Mouse (Mus musculus): ENCODE measurements at regions not wholly inside any gene's neighbourhood (a gene's known extent, or its start where the extent isn't known, plus 50 kb on each side); places are given as distances from the start of the nearest gene placed in this dataset.

- Histone ChIP-seq H3K27ac (peak overlapping the region; percentile 31; the same call in 1 of the 2 replicates), H3K4me3 (replicated peaks) (no peak overlapping the region), H3K9me3 (no peaks in the 10 kb centered on the region), H3K4me1 (no peaks in the 10 kb centered on the region), H3K9ac (no peak overlapping the region), H3K27me3 (no peaks in the 10 kb centered on the region), H3K36me3 (replicated peaks) (no peaks in the 10 kb centered on the region), H3K4me2 (no peak overlapping the region)
- 24% methylated on average over 1 of the region's 1 CpGs for WGBS
- peak; percentile 49; the same call in 1 of the 2 replicates for ATAC-seq (ENCODE audit: low FRiP score)
Measured at GRCm38 (mm10) chr7:77632656-77633055, 1105.2 kb downstream of the Ntrk3 start.

DNA sequence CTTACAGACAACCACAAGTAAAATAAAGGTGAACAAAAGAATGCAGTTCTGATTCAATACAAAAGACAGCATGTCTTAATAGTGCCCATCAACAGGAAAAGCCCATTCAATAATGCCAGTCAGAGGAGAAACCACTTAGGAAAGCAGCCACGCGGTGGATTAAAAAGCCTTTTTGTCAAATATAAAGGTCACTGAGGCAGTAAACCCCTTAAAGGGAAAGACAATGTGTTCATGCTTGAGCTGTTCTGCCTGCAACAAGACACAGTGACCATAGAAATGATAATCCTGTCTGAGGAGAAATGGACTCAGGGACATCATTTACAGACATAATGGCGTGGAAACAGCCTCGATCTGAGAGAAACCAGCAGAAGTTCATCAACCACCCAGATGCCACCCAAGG, 1114.3 kb downstream of the Ntrk3 start:
- WGBS, result 13% methylated on average over 4 of the region's 4 CpGs
- no peak overlapping the region for H3K27ac ChIP-seq

DNA sequence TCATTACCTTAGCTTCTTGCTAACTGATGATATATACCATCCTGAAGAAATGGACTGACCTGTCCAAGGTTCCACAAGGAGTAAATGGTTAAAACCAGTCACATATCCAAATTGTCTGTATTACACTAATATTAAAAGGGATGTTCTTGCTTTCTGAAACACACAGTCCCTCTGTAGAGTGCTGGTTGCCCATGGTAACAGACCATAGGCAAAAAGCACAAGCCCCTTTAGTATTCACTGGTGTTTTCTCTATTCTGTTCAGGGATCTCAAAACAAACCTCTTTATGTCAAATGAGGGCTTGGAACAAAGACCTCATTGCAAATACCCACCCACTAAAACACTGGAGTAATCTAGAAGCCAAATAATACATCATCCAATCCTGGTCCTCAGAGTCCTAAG, 1114.9 kb downstream of the Ntrk3 start:
- Histone ChIP-seq H3K4me2 (no peak overlapping the region), H3K4me1 (peaks cover 10% of the 10 kb centered on the region), H3K27ac (no peak overlapping the region), H3K9me3 (no peaks in the 10 kb centered on the region), H3K9ac (no peak overlapping the region), H3K36me3 (replicated peaks) (no peaks in the 10 kb centered on the region), H3K4me3 (replicated peaks) (no peak overlapping the region), H3K27me3 (no peaks in the 10 kb centered on the region)
- no peak for ATAC-seq (ENCODE audit: low FRiP score)

More for the DNA sequence above, 1114.3 kb downstream of the Ntrk3 start:
- H3K4me1 ChIP-seq, result peaks cover 10% of the 10 kb centered on the region
- H3K36me3 ChIP-seq (replicated peaks), result no peaks in the 10 kb centered on the region
- no peak for ATAC-seq (ENCODE audit: low FRiP score)
- no peak overlapping the region for H3K9ac ChIP-seq
- no peak overlapping the region for H3K4me2 ChIP-seq
- no peak overlapping the region for H3K4me3 ChIP-seq (replicated peaks)
- no peaks in the 10 kb centered on the region for H3K27me3 ChIP-seq
- no peaks in the 10 kb centered on the region for H3K9me3 ChIP-seq

DNA sequence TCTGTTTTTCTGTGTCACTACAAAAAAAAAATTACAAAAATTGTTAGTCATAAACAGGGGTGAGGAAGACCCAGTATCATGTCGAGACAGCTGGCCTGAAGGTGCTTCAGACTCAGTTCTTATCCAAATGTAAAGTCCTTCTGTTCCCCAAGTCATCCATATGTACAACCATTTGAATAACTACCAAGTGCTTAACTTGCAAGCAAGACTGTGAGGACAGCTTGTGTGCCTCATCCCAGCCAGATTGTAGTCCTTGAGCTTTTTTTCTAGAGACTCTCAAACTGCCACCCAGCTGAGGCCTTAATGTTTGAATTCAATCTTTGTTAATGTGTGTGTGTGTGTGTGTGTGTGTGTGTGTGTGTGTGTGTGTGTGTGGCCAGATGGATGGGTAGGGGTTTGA, 1164.9 kb downstream of the Ntrk3 start:
- H3K4me2 ChIP-seq, result no peak overlapping the region
- ATAC-seq (ENCODE audit: low FRiP score), result no peak
- H3K4me1 ChIP-seq, result no peaks in the 10 kb centered on the region
- no peak overlapping the region for H3K27ac ChIP-seq
- no peaks in the 10 kb centered on the region for H3K9me3 ChIP-seq
- WGBS, result 79% methylated on average over 1 of the region's 1 CpGs
- no peak overlapping the region for H3K4me3 ChIP-seq (replicated peaks)
- no peaks in the 10 kb centered on the region for H3K36me3 ChIP-seq (replicated peaks)
- H3K27me3 ChIP-seq, result no peaks in the 10 kb centered on the region
- no peak overlapping the region for H3K9ac ChIP-seq

- no peak for ATAC-seq (ENCODE audit: low FRiP score)
- H3K4me3 ChIP-seq (replicated peaks), result no peak overlapping the region
- no peaks in the 10 kb centered on the region for H3K9me3 ChIP-seq
- H3K27ac ChIP-seq, result no peak overlapping the region
- no peak overlapping the region for H3K4me2 ChIP-seq
- no peak overlapping the region for H3K9ac ChIP-seq
- no peaks in the 10 kb centered on the region for H3K27me3 ChIP-seq
- no peaks in the 10 kb centered on the region for H3K36me3 ChIP-seq (replicated peaks)
- WGBS, result 85% methylated on average over 1 of the region's 1 CpGs
- no peaks in the 10 kb centered on the region for H3K4me1 ChIP-seq
Measured at GRCm38 (mm10) chr7:77559095-77559494, 1178.7 kb downstream of the Ntrk3 start.

DNA sequence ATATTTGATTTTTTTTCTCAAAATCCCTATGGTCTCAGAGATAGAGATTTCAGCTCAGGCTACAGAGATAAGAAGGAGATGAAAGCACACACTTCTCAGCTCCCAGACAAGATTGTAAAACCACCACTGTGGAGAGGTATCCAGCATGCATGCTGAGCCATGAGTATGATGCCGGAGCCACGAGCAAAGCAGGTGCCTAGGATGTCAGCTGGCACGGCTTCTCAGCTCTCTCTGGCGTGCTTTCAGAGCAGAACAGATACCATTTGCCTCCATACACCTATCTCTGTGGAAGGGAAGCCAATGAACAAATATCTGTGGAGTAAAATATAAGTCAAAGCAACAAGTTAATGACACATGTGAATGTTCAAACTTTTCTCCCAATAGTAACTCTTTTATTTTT, 1179.3 kb downstream of the Ntrk3 start:
- H3K36me3 ChIP-seq (replicated peaks), result no peaks in the 10 kb centered on the region
- 75% methylated on average over 4 of the region's 4 CpGs for WGBS

DNA sequence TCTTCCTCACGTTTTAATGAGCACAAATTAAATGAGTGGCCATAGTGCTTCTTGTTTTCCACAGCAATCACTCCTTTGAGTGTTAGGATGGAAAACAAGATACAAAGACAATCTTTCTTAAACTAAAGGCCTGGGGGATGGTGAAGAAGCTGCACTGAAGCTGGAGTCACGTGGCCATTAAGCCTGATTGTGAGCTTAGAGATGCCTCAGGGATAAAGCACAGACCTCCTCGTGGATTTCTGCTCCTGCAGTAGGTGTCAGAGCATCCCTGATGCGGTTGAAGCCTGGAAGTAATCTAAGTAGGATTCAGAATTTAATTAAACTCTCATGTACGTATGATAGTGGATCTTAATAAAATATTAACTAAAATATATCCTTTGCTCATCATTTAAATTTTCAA, 1200.9 kb downstream of the Ntrk3 start:
- H3K9me3 ChIP-seq, result no peaks in the 10 kb centered on the region
- H3K4me2 ChIP-seq, result no peak overlapping the region
- no peak overlapping the region for H3K27ac ChIP-seq
- 30% methylated on average over 5 of the region's 5 CpGs for WGBS
- H3K9ac ChIP-seq, result no peak overlapping the region
- H3K4me1 ChIP-seq, result peaks cover 5% of the 10 kb centered on the region
- no peaks in the 10 kb centered on the region for H3K27me3 ChIP-seq
- H3K36me3 ChIP-seq (replicated peaks), result no peaks in the 10 kb centered on the region
- ATAC-seq (ENCODE audit: low FRiP score), result peak; percentile 74; the same call in 1 of the 2 replicates
- H3K4me3 ChIP-seq (replicated peaks), result no peak overlapping the region

More for the DNA sequence above, 1179.3 kb downstream of the Ntrk3 start:
- ATAC-seq (ENCODE audit: low FRiP score), result no peak
- Histone ChIP-seq H3K4me2 (no peak overlapping the region), H3K4me1 (no peaks in the 10 kb centered on the region), H3K4me3 (replicated peaks) (no peak overlapping the region), H3K9me3 (no peaks in the 10 kb centered on the region), H3K27me3 (no peaks in the 10 kb centered on the region), H3K27ac (no peak overlapping the region), H3K9ac (no peak overlapping the region)

GRCm38 (mm10) chr7:77527906-77528305, 1209.9 kb downstream of the Ntrk3 start:
- no peak overlapping the region for H3K9ac ChIP-seq
- H3K4me2 ChIP-seq, result no peak overlapping the region
- H3K27ac ChIP-seq, result no peak overlapping the region
- H3K36me3 ChIP-seq (replicated peaks), result no peaks in the 10 kb centered on the region
- no peaks in the 10 kb centered on the region for H3K4me1 ChIP-seq
- no peak for ATAC-seq (ENCODE audit: low FRiP score)
- H3K4me3 ChIP-seq (replicated peaks), result no peak overlapping the region
- H3K27me3 ChIP-seq, result no peaks in the 10 kb centered on the region
- 61% methylated on average over 5 of the region's 5 CpGs for WGBS
- H3K9me3 ChIP-seq, result no peaks in the 10 kb centered on the region

- 81% methylated on average over 2 of the region's 2 CpGs for WGBS
- no peak overlapping the region for H3K4me3 ChIP-seq (replicated peaks)
- H3K27me3 ChIP-seq, result no peaks in the 10 kb centered on the region
- no peak overlapping the region for H3K4me2 ChIP-seq
- H3K36me3 ChIP-seq (replicated peaks), result no peaks in the 10 kb centered on the region
- no peak overlapping the region for H3K27ac ChIP-seq
- H3K9ac ChIP-seq, result no peak overlapping the region
- H3K9me3 ChIP-seq, result no peaks in the 10 kb centered on the region
- H3K4me1 ChIP-seq, result no peaks in the 10 kb centered on the region
- no peak for ATAC-seq (ENCODE audit: low FRiP score)
Measured at GRCm38 (mm10) chr7:77509586-77509985, 1228.2 kb downstream of the Ntrk3 start.

GRCm38 (mm10) chr7:77507606-77508005, 1230.2 kb downstream of the Ntrk3 start:
- ATAC-seq (ENCODE audit: low FRiP score), result no peak
- Histone ChIP-seq H3K4me2 (no peak overlapping the region), H3K27ac (no peak overlapping the region), H3K4me1 (no peaks in the 10 kb centered on the region), H3K27me3 (no peaks in the 10 kb centered on the region), H3K9ac (no peak overlapping the region), H3K4me3 (replicated peaks) (no peak overlapping the region), H3K36me3 (replicated peaks) (no peaks in the 10 kb centered on the region), H3K9me3 (no peaks in the 10 kb centered on the region)
- WGBS, result 87% methylated on average over 3 of the region's 3 CpGs

GRCm38 (mm10) chr7:77502608-77503007, 1235.2 kb downstream of the Ntrk3 start:
- no peak overlapping the region for H3K4me3 ChIP-seq (replicated peaks)
- H3K27me3 ChIP-seq, result no peaks in the 10 kb centered on the region
- no peak overlapping the region for H3K27ac ChIP-seq
- H3K9ac ChIP-seq, result no peak overlapping the region
- WGBS, result 88% methylated on average over 4 of the region's 4 CpGs
- no peaks in the 10 kb centered on the region for H3K36me3 ChIP-seq (replicated peaks)
- H3K9me3 ChIP-seq, result no peaks in the 10 kb centered on the region
- no peak for ATAC-seq (ENCODE audit: low FRiP score)
- H3K4me1 ChIP-seq, result no peaks in the 10 kb centered on the region
- H3K4me2 ChIP-seq, result no peak overlapping the region

GRCm38 (mm10) chr7:77495066-77495465, 1242.7 kb downstream of the Ntrk3 start:
- no peak for ATAC-seq (ENCODE audit: low FRiP score)
- H3K9ac ChIP-seq, result no peak overlapping the region
- no peak overlapping the region for H3K4me3 ChIP-seq (replicated peaks)
- H3K27ac ChIP-seq, result no peak overlapping the region
- H3K9me3 ChIP-seq, result no peaks in the 10 kb centered on the region
- no peaks in the 10 kb centered on the region for H3K36me3 ChIP-seq (replicated peaks)
- no peaks in the 10 kb centered on the region for H3K27me3 ChIP-seq
- no peak overlapping the region for H3K4me2 ChIP-seq
- WGBS, result 85% methylated on average over 3 of the region's 3 CpGs
- H3K4me1 ChIP-seq, result no peaks in the 10 kb centered on the region

DNA sequence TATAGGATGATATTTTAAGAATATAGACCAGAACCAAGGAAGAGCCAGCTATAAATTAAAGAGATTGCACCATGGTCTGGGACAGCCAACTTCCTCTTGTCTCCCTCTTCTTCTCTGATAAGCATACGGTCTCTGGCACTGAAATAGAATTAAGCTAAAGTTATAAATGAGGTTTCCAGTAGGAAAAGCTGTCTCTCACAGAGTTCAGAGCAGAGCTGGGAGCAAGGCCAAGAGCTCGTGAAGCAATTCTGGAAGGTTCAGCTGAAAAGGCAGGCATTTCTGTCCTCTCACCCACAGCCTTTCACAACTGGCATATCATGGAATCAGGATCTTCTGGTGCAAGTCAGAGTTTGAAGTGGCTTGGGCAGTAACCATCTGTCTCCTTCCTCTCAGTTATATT, 1247.8 kb downstream of the Agbl1 start:
- WGBS, result 92% methylated on average over 2 of the region's 2 CpGs
- no peaks in the 10 kb centered on the region for H3K4me1 ChIP-seq
- H3K4me3 ChIP-seq (replicated peaks), result no peak overlapping the region
- H3K27ac ChIP-seq, result no peak overlapping the region
- ATAC-seq (ENCODE audit: low FRiP score), result no peak
- H3K9me3 ChIP-seq, result no peaks in the 10 kb centered on the region
- no peaks in the 10 kb centered on the region for H3K27me3 ChIP-seq
- H3K4me2 ChIP-seq, result no peak overlapping the region
- H3K9ac ChIP-seq, result no peak overlapping the region
- H3K36me3 ChIP-seq (replicated peaks), result no peaks in the 10 kb centered on the region

GRCm38 (mm10) chr7:77446052-77446367, 1216.3 kb downstream of the Agbl1 start:
- WGBS, result 43% methylated on average over 2 of the region's 2 CpGs
- H3K27me3 ChIP-seq, result no peaks in the 10 kb centered on the region

More at GRCm38 (mm10) chr7:77446052-77446367, 1216.3 kb downstream of the Agbl1 start:
- H3K4me2 ChIP-seq, result no peak overlapping the region
- no peak overlapping the region for H3K9ac ChIP-seq
- peak; percentile 45 for ATAC-seq (ENCODE audit: low FRiP score)
- H3K4me3 ChIP-seq (replicated peaks), result no peak overlapping the region
- H3K4me1 ChIP-seq, result peaks cover 6% of the 10 kb centered on the region
- 0 out of 2 replicates have a peak overlapping the region, but pooled peaks have one; percentile 8 for H3K27ac ChIP-seq
- no peaks in the 10 kb centered on the region for H3K9me3 ChIP-seq
- no peaks in the 10 kb centered on the region for H3K36me3 ChIP-seq (replicated peaks)
